Mouse (Mus musculus): Measurements from ENCODE around the gene Anxa2. TPM values are rescaled to one million over a fixed set of nuclear protein-coding genes. Genes with fewer than 3 reads are reported as not detected.
A peak's percentile ranks its signal among the peaks of the same experiment; 100 is the strongest.

Anxa2 gene
- total RNA-seq, 1 experiment from 2014 or later: 445 TPM

GRCm38 (mm10) chr9:69458982-69459381 is 5.6 kb downstream of the Anxa2 start:
- peak; percentile 71 for DNase-seq

GRCm38 (mm10) chr9:69459876-69460275 is 6.5 kb downstream of the Anxa2 start:
- no peak for DNase-seq

DNA sequence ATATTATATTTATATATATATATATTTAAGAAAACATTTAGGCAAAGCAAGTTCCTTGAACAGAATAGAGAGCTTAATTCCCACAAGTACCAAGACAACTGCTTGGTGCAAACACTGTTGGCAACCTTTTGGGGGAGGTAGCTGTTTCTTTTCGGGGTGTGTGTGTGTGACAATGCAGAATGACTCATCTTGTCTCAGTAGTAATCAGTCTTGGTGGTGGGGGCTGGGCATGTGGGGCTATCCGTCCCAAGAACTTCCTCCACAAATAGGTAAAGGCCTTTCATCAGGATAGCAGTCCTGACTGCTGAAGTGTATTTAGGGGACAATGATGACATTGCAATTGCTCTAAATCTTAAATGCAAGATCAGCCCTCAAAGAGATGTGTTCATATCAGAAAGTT is 9.6 kb downstream of the Anxa2 start:
- no peak for DNase-seq

DNA sequence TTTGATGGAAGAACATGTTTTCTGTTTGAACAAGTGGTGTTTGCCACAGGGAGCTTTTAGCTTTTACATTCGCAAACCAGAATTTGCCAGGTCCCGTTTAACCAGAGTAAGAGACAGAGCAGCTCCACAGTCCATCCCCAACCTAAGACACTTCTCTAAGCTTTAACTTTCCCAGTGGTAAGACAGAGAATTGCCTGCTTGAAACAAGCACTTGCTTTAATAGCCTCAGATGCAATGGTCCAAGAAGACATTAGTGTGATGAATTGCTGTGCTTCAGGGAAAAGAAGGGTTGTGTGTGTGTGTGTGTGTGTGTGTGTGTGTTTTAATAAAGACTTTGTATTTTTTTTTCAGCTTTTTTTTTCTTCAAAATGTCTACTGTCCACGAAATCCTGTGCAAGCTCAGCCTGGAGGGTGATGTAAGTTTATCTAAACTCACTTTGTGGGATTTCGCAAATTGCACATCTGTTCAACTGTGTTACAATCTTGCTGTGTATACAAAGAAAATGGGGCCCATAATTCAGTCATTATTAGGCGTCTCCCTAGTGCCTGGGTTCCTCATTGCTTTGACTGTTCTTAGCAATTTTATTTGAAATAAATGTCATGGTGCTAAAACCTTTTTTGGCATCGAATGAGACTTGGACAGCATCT is 10.8 kb downstream of the Anxa2 start:
- no peak for DNase-seq

DNA sequence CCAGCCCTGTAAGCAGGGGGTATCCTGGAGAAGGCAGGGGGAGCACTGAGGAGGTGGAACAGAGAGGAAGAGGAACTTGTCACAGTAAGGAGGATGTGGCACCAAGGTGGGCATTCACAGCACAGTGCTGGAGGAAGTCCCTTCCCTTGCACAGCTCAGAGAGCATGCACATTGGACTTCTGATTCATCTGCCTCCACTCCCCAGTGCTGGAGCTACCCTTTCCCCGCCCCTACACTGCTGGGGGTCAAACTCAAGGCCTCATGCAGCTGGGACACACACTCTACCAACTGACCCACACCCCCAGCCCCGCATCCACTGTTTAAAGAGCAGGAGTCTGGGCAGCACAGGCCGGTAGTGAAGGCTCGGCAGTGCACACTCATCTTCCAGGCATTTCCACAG is 12.7 kb downstream of the Anxa2 start:
- no peak for DNase-seq

DNA sequence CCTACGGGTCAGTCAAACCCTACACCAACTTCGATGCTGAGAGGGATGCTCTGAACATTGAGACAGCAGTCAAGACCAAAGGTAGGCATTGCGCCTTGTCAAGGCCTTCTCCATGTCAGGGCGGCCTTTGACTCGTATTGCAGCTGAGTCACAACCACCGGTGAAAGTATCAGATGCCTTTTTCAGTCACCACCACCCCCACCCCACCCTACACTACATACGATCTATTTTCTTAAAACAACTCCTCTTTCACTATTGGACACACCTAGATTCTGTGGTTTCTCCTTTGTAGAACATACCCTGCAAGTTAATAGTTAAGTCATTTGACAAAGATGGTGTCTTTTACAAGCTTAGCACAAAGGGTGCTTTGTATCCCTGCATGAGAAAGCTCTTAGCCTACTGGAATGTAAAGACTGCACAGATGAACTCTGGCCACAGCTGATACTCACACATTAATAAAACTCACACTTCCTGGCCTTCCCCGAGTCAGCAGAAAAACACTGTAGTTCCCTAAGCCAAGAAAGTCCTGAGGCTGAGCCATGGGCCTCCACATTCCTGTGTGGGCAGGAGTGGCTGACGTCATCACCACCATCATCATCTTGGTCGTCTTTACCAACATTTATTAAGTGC is 14.0 kb downstream of the Anxa2 start:
- DNase-seq: no peak

- DNase-seq: peak; percentile 71
Observed at GRCm38 (mm10) chr9:69468991-69469390, 15.6 kb downstream of the Anxa2 start.

GRCm38 (mm10) chr9:69470362-69470761 is 16.9 kb downstream of the Anxa2 start:
- DNase-seq: no peak

- DNase-seq: no peak
Observed at GRCm38 (mm10) chr9:69470921-69471320, 17.5 kb downstream of the Anxa2 start.

DNA sequence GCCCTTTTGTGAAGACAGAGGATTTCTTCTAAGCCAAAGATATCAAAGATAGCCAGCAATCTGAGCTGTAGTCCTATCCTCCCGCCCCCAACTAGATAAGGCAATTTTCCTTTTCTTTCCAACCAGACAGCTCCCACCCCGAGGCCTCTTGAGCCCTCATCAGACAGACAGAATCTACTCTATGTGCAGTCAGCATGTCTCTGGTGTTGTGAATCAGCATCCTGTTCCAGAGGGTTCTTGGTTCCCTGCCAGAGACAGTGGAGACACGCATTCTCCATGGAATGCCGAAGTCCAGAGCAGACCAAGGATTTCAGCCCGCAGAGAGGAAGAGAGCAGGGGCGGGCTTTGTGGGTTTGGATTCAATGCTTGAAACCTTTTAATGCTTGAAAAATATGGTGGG is 19.3 kb downstream of the Anxa2 start:
- peak; percentile 73 for DNase-seq

DNA sequence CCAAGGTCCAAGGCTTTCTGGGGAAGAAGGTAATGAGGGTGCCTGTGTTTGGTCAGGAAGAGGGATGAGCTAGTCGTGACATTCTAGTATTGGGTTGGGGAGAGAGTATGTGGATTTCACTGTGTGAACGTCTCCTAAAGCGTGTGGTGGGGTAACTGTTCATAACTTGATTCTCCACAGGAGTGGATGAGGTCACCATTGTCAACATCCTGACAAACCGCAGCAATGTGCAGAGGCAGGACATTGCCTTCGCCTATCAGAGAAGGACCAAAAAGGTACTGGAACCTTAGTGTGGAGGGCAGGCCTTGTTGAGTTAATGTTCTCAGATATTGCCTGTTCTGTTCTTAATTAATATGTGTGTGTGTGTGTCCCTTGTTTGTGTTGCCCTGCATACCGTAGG is 22.5 kb downstream of the Anxa2 start:
- DNase-seq: no peak

DNA sequence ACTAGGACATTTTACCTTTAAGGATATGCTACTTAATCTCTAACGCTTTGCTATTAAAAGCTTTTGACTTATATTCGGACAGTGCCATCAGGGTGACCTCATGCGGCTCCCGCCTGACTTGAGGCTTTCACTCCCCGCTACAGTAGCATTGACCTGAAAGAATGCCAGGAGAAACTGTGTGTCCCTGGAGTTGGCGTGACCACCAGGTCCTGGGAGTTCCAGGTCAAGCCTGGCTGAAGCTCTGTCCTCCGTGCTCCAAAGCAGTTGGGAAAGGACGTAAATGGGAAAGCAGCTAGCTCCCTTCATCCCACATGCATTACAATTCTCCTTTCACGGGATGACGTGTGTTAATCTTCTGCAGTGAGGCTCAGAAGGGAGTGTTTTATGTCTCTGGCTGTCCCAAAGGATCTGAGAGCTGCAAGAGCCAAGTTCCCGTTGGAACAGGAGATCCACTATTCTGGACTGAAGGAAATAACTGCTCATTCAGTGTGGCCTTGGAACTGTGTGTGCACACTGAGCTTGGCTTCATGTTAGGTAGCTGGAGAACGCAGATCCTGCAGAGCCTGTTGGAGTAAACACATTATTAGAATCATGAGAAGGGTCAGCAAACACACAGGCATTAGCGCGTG is 23.9 kb downstream of the Anxa2 start:
- DNase-seq: no peak

- DNase-seq: no peak
Observed at GRCm38 (mm10) chr9:69477824-69478222, 24.4 kb downstream of the Anxa2 start.

DNA sequence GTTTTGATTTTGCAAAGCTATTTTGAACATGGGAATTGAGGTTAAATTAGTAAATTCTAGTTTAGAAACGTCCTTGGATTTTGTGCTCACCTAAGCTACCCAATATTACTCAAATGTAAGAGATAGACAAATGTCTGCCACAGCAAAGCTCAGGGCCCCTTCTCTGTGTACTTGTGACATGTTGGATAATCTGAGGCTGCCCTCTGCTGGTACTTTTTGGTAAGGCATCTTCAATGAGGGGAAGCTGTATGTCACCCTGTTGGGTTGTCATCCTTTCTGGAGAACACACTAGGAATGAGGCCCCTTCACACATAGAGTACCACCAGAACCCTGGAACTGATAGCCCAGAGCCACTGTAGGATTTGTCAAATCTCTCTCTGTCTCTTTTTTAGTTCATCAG is 26.9 kb downstream of the Anxa2 start:
- DNase-seq: peak; percentile 73

DNA sequence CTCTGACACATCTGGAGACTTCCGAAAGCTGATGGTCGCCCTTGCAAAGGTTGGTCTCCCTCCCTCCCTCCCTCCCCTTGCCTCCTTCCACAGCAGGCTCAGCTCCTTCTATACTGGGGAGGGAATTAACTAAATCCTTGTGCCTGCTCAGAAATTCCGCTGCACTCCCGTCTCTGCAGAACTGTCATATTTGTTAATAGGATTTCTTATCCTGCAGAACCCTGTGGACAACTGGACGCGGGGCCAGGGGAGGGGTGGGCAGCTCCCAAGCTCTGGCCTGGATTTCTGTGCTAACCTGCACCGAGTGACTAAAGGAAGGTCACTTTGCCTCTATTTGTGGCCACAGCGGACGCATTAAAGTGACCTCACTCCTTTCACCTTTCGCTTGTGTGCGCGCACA is 30.4 kb downstream of the Anxa2 start:
- no peak for DNase-seq

GRCm38 (mm10) chr9:69486140-69486539 is 32.7 kb downstream of the Anxa2 start:
- no peak for DNase-seq

- no peak for DNase-seq
Observed at GRCm38 (mm10) chr9:69488510-69488909, 35.1 kb downstream of the Anxa2 start.

DNA sequence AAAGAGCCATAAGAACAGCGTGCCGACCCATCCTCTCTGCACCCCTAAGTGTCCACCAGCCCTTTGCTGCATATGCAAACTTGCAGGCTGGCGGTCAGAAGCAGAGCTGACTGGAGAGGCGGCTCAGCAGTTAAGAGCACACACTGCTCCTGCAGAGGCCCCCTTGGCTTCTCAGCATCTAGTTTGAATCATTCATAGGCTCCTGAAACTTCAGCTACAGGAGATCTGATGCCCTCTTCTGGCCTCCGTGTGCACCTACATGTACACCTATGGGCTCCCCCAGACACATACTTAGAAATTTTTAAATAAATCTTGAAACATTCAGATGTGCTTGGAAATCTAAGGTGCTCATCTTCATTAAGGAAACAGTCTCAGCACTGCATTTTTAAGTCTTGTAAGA is 35.6 kb downstream of the Anxa2 start:
- no peak for DNase-seq

- DNase-seq: no peak
Observed at GRCm38 (mm10) chr9:69492809-69493208, 39.4 kb downstream of the Anxa2 start.

GRCm38 (mm10) chr9:69502504-69502903 is 49.1 kb downstream of the Anxa2 start:
- peak; percentile 66 for DNase-seq

GRCm38 (mm10) chr9:69505611-69506010 is 52.2 kb downstream of the Anxa2 start:
- peak; percentile 46 for DNase-seq

GRCm38 (mm10) chr9:69507206-69507605 is 53.8 kb downstream of the Anxa2 start:
- no peak for DNase-seq

GRCm38 (mm10) chr9:69508016-69508415 is 54.6 kb downstream of the Anxa2 start:
- DNase-seq: no peak

All from adrenal gland, postnatal 25 days (tissue).